Comparison of ENCODE assay signal across 18 mouse cellular contexts in genomic region chr4:46623007-46623406, GRCm38 (mm10). TPM values are rescaled to one million over a fixed set of nuclear protein-coding genes. Genes with fewer than 3 reads are reported as not detected.
DNase-seq lines count a peak whose midpoint lies in the region; ATAC-seq and TF ChIP-seq lines count a peak whose summit lies in the region.
"Had no signal": no experiment of that assay in that cellular context is flagged by ENCODE, and none has a peak within 500 bp of the region (broad histone marks: within the 10 kb centered on the region; RNA-seq: fewer than 3 reads in every experiment).

No protein-coding gene starts in this region.

- H3K36me3 ChIP-seq in intestine, postnatal 0 days (ENCODE audit: control insufficient read depth, insufficient read depth), result 0 out of 2 replicates have a peak, but pooled peaks cover 3% of the 10 kb centered on the region
- H3K36me3 ChIP-seq: embryonic facial prominence, embryonic 15.5 days; forebrain, embryonic 10.5 days; heart, embryonic 13.5 days had no signal

- H3K9ac ChIP-seq in intestine, postnatal 0 days (ENCODE audit: low read depth, low read length), result no peak overlapping the region
- H3K9ac ChIP-seq: embryonic facial prominence, embryonic 15.5 days; heart, embryonic 13.5 days had no signal

- H3K4me2 ChIP-seq in intestine, postnatal 0 days (replicated peaks; ENCODE audit: low read depth), result no peak overlapping the region
- H3K4me2 ChIP-seq: embryonic facial prominence, embryonic 15.5 days; heart, embryonic 13.5 days had no signal

- no peak overlapping the region for H3K27ac ChIP-seq in intestine, postnatal 0 days (ENCODE audit: low read depth, low read length)
- H3K27ac ChIP-seq: embryonic facial prominence, embryonic 15.5 days; forebrain, embryonic 10.5 days; gastrocnemius, adult 2 months; heart, embryonic 13.5 days had no signal

- ATAC-seq in intestine, postnatal 0 days, result 0 out of 2 replicates have a peak, but pooled peaks have one; percentile 8
- ATAC-seq: forebrain, embryonic 14.5 days had no signal

- no peak overlapping the region for H3K4me3 ChIP-seq in intestine, postnatal 0 days (ENCODE audit: low read depth, low read length)
- H3K4me3 ChIP-seq: embryonic facial prominence, embryonic 15.5 days; erythroblast, embryonic 14.5 days; forebrain, embryonic 10.5 days; gastrocnemius, adult 2 months; heart, embryonic 13.5 days had no signal

- no peak for TF ChIP-seq CTCF in intestine, postnatal 0 days (IDR thresholded peaks at IDR 0.05; ENCODE audit: low read depth)

- peaks cover 11% of the 10 kb centered on the region; the same call in 1 of the 2 replicates for H3K4me1 ChIP-seq in intestine, postnatal 0 days (replicated peaks; ENCODE audit: control insufficient read depth, insufficient read depth, low read length)
- H3K4me1 ChIP-seq: embryonic facial prominence, embryonic 15.5 days had no signal

- no peaks in the 10 kb centered on the region for H3K27me3 ChIP-seq in intestine, postnatal 0 days (replicated peaks; ENCODE audit: control insufficient read depth, insufficient read depth, low read length)

- 48% methylated on average over 5 of the region's 5 CpGs for WGBS in intestine, postnatal 0 days

- peak; percentile 47 for DNase-seq in lung, postnatal 10 days
- DNase-seq in lung, postnatal 25 days (ENCODE audit: low spot score), result no peak
- DNase-seq in R1 (ENCODE audit: low read depth, low spot score), result peak; percentile 46
- DNase-seq in natural killer cell, adult 2 months (ENCODE audit: low spot score in 2 of 2), result no peak
- DNase-seq in ovary, postnatal 14 days (ENCODE audit: low spot score), result no peak
- DNase-seq: adrenal gland, postnatal 10 days; cerebellum, adult 11 months; cerebellum, adult 8-10 months; embryo, embryonic 11 days; gastrocnemius, adult 2 months; gastrocnemius, postnatal 25 days; heart, postnatal 36 days had no signal

- no peaks in the 10 kb centered on the region for H3K9me3 ChIP-seq in intestine, postnatal 0 days (ENCODE audit: control insufficient read depth)
- H3K9me3 ChIP-seq: embryonic facial prominence, embryonic 15.5 days; forebrain, embryonic 10.5 days; heart, embryonic 13.5 days had no signal

RNA-seq across cellular contexts. Expression of gene Coro2a, which starts 21.0 kb away (rescaled TPM):
- polyA plus RNA-seq in intestine, postnatal 0 days (2015; fragmentation: Nextera tagmentation; extraction: Ambion mirVana), result 53.0 and 59.7 TPM in 2 replicates

RNA-seq across cellular contexts. Expression of gene Tbc1d2, which starts 27.0 kb away (rescaled TPM):
- polyA plus RNA-seq in intestine, postnatal 0 days (2015; fragmentation: Nextera tagmentation; extraction: Ambion mirVana), result 5.1 and 5.2 TPM in 2 replicates

Comparison
In these comparisons a context has a peak if more than half of its experiments do, and no peak if none do; other contexts are left out.
1. DNase-seq: peak in lung, postnatal 10 days (single experiment) and R1 (single experiment); none in lung, postnatal 25 days (single experiment), natural killer cell, adult 2 months (0 of 2) and ovary, postnatal 14 days (single experiment).